Mouse (Mus musculus): Measurements from ENCODE around the gene Pcbp3. TPM values are rescaled to one million over a fixed set of nuclear protein-coding genes. Genes with fewer than 3 reads are reported as not detected.

Pcbp3 gene
- polyA plus RNA-seq, 1 experiment from 2014 or later = 30.6 TPM

- Histone ChIP-seq H3K4me3 (ENCODE audit: low read depth, low read length) (no peak overlapping the region), H3K27ac (ENCODE audit: low read depth, low read length) (no peak overlapping the region), H3K9me3 (ENCODE audit: control insufficient read depth, low read length) (no peaks in the 10 kb centered on the region), H3K27me3 (ENCODE audit: control insufficient read depth, insufficient read depth, low read length) (no peaks in the 10 kb centered on the region), H3K4me2 (replicated peaks; ENCODE audit: low read depth, low read length) (no peak overlapping the region), H3K9ac (ENCODE audit: low read depth, low read length) (no peak overlapping the region), H3K36me3 (ENCODE audit: control insufficient read depth, insufficient read depth, low read length) (no peaks in the 10 kb centered on the region), H3K4me1 (replicated peaks; ENCODE audit: control insufficient read depth, insufficient read depth, low read length) (peaks cover 2% of the 10 kb centered on the region; the same call in 1 of the 2 replicates)
- 85% methylated on average over 8 of the region's 8 CpGs for WGBS
- ATAC-seq (ENCODE audit: low FRiP score) = no peak
- no peak for DNase-seq (ENCODE audit: low spot score)
Observed at GRCm38 (mm10) chr10:76814811-76815210, 146.9 kb downstream of the Pcbp3 start.

- WGBS = 41% methylated on average over 7 of the region's 7 CpGs
- H3K27me3 ChIP-seq (ENCODE audit: control insufficient read depth, insufficient read depth, low read length) = no peaks in the 10 kb centered on the region
- H3K4me2 ChIP-seq (replicated peaks; ENCODE audit: low read depth, low read length) = no peak overlapping the region
- H3K36me3 ChIP-seq (ENCODE audit: control insufficient read depth, insufficient read depth, low read length) = no peaks in the 10 kb centered on the region
- no peaks in the 10 kb centered on the region for H3K9me3 ChIP-seq (ENCODE audit: control insufficient read depth, low read length)
- H3K9ac ChIP-seq (ENCODE audit: low read depth, low read length) = no peak overlapping the region
- no peaks in the 10 kb centered on the region for H3K4me1 ChIP-seq (replicated peaks; ENCODE audit: control insufficient read depth, insufficient read depth, low read length)
- peak; percentile 53 for DNase-seq (ENCODE audit: low spot score)
- no peak overlapping the region for H3K4me3 ChIP-seq (ENCODE audit: low read depth, low read length)
- peak overlapping the region; percentile 63 for H3K27ac ChIP-seq (ENCODE audit: low read depth, low read length)
- peak; percentile 92 for ATAC-seq (ENCODE audit: low FRiP score)
Observed at GRCm38 (mm10) chr10:76809916-76810660, 151.6 kb downstream of the Pcbp3 start.

GRCm38 (mm10) chr10:76809439-76809838, 152.2 kb downstream of the Pcbp3 start:
- Histone ChIP-seq H3K4me3 (ENCODE audit: low read depth, low read length) (no peak overlapping the region), H3K27ac (ENCODE audit: low read depth, low read length) (peak overlapping the region; percentile 63), H3K9me3 (ENCODE audit: control insufficient read depth, low read length) (no peaks in the 10 kb centered on the region), H3K4me1 (replicated peaks; ENCODE audit: control insufficient read depth, insufficient read depth, low read length) (no peaks in the 10 kb centered on the region), H3K27me3 (ENCODE audit: control insufficient read depth, insufficient read depth, low read length) (no peaks in the 10 kb centered on the region), H3K36me3 (ENCODE audit: control insufficient read depth, insufficient read depth, low read length) (no peaks in the 10 kb centered on the region), H3K4me2 (replicated peaks; ENCODE audit: low read depth, low read length) (no peak overlapping the region), H3K9ac (ENCODE audit: low read depth, low read length) (no peak overlapping the region)
- peak; percentile 63; the same call in 1 of the 2 replicates for ATAC-seq (ENCODE audit: low FRiP score)
- 80% methylated on average over 11 of the region's 11 CpGs for whole genome bisulfite sequencing
- DNase-seq (ENCODE audit: low spot score) = no peak

GRCm38 (mm10) chr10:76808446-76809400, 153.0 kb downstream of the Pcbp3 start:
- 81% methylated on average over 10 of the region's 10 CpGs for WGBS
- no peaks in the 10 kb centered on the region for H3K27me3 ChIP-seq (ENCODE audit: control insufficient read depth, insufficient read depth, low read length)
- H3K4me3 ChIP-seq (ENCODE audit: low read depth, low read length) = no peak overlapping the region
- no peaks in the 10 kb centered on the region for H3K9me3 ChIP-seq (ENCODE audit: control insufficient read depth, low read length)
- H3K36me3 ChIP-seq (ENCODE audit: control insufficient read depth, insufficient read depth, low read length) = no peaks in the 10 kb centered on the region
- H3K4me2 ChIP-seq (replicated peaks; ENCODE audit: low read depth, low read length) = no peak overlapping the region
- peak overlapping the region; percentile 63; the same call in 1 of the 2 replicates for H3K27ac ChIP-seq (ENCODE audit: low read depth, low read length)
- no peak overlapping the region for H3K9ac ChIP-seq (ENCODE audit: low read depth, low read length)
- ATAC-seq (ENCODE audit: low FRiP score) (no peak), DNase-seq (ENCODE audit: low spot score) (no peak)
- no peaks in the 10 kb centered on the region for H3K4me1 ChIP-seq (replicated peaks; ENCODE audit: control insufficient read depth, insufficient read depth, low read length)

GRCm38 (mm10) chr10:76802500-76802885, 159.2 kb downstream of the Pcbp3 start:
- WGBS = 92% methylated on average over 4 of the region's 4 CpGs
- ATAC-seq (ENCODE audit: low FRiP score) = no peak

GRCm38 (mm10) chr10:76801841-76802499, 159.7 kb downstream of the Pcbp3 start:
- ATAC-seq (ENCODE audit: low FRiP score) (no peak), DNase-seq (ENCODE audit: low spot score) (no peak)
- no peaks in the 10 kb centered on the region for H3K36me3 ChIP-seq (ENCODE audit: control insufficient read depth, insufficient read depth, low read length)
- H3K9ac ChIP-seq (ENCODE audit: low read depth, low read length) = no peak overlapping the region
- no peak overlapping the region for H3K27ac ChIP-seq (ENCODE audit: low read depth, low read length)
- H3K4me2 ChIP-seq (replicated peaks; ENCODE audit: low read depth, low read length) = no peak overlapping the region
- no peaks in the 10 kb centered on the region for H3K9me3 ChIP-seq (ENCODE audit: control insufficient read depth, low read length)
- H3K4me3 ChIP-seq (ENCODE audit: low read depth, low read length) = no peak overlapping the region
- H3K4me1 ChIP-seq (replicated peaks; ENCODE audit: control insufficient read depth, insufficient read depth, low read length) = no peaks in the 10 kb centered on the region
- WGBS = 70% methylated on average over 6 of the region's 6 CpGs
- no peaks in the 10 kb centered on the region for H3K27me3 ChIP-seq (ENCODE audit: control insufficient read depth, insufficient read depth, low read length)

More at GRCm38 (mm10) chr10:76802500-76802885, 159.2 kb downstream of the Pcbp3 start:
- no peak for DNase-seq (ENCODE audit: low spot score)
- no peaks in the 10 kb centered on the region for H3K27me3 ChIP-seq (ENCODE audit: control insufficient read depth, insufficient read depth, low read length)
- no peak overlapping the region for H3K4me3 ChIP-seq (ENCODE audit: low read depth, low read length)
- H3K9me3 ChIP-seq (ENCODE audit: control insufficient read depth, low read length) = no peaks in the 10 kb centered on the region
- no peak overlapping the region for H3K27ac ChIP-seq (ENCODE audit: low read depth, low read length)
- H3K36me3 ChIP-seq (ENCODE audit: control insufficient read depth, insufficient read depth, low read length) = no peaks in the 10 kb centered on the region
- no peak overlapping the region for H3K9ac ChIP-seq (ENCODE audit: low read depth, low read length)
- no peak overlapping the region for H3K4me2 ChIP-seq (replicated peaks; ENCODE audit: low read depth, low read length)
- no peaks in the 10 kb centered on the region for H3K4me1 ChIP-seq (replicated peaks; ENCODE audit: control insufficient read depth, insufficient read depth, low read length)

- no peaks in the 10 kb centered on the region for H3K9me3 ChIP-seq (ENCODE audit: control insufficient read depth, low read length)
- ATAC-seq (ENCODE audit: low FRiP score) (no peak), DNase-seq (ENCODE audit: low spot score) (no peak)
- H3K9ac ChIP-seq (ENCODE audit: low read depth, low read length) = no peak overlapping the region
- no peak overlapping the region for H3K4me3 ChIP-seq (ENCODE audit: low read depth, low read length)
- H3K4me1 ChIP-seq (replicated peaks; ENCODE audit: control insufficient read depth, insufficient read depth, low read length) = no peaks in the 10 kb centered on the region
- 88% methylated on average over 5 of the region's 5 CpGs for WGBS
- H3K27me3 ChIP-seq (ENCODE audit: control insufficient read depth, insufficient read depth, low read length) = no peaks in the 10 kb centered on the region
- H3K4me2 ChIP-seq (replicated peaks; ENCODE audit: low read depth, low read length) = no peak overlapping the region
- H3K27ac ChIP-seq (ENCODE audit: low read depth, low read length) = no peak overlapping the region
- H3K36me3 ChIP-seq (ENCODE audit: control insufficient read depth, insufficient read depth, low read length) = no peaks in the 10 kb centered on the region
Observed at GRCm38 (mm10) chr10:76801237-76801641, 160.4 kb downstream of the Pcbp3 start.

- Histone ChIP-seq H3K27ac (ENCODE audit: low read depth, low read length) (no peak overlapping the region), H3K36me3 (ENCODE audit: control insufficient read depth, insufficient read depth, low read length) (no peaks in the 10 kb centered on the region), H3K9ac (ENCODE audit: low read depth, low read length) (no peak overlapping the region), H3K4me2 (replicated peaks; ENCODE audit: low read depth, low read length) (no peak overlapping the region), H3K9me3 (ENCODE audit: control insufficient read depth, low read length) (no peaks in the 10 kb centered on the region), H3K4me1 (replicated peaks; ENCODE audit: control insufficient read depth, insufficient read depth, low read length) (no peaks in the 10 kb centered on the region), H3K4me3 (ENCODE audit: low read depth, low read length) (no peak overlapping the region), H3K27me3 (ENCODE audit: control insufficient read depth, insufficient read depth, low read length) (no peaks in the 10 kb centered on the region)
- DNase-seq (ENCODE audit: low spot score) = no peak
- WGBS = 87% methylated on average over 16 of the region's 17 CpGs
- ATAC-seq (ENCODE audit: low FRiP score) = no peak
Observed at GRCm38 (mm10) chr10:76798751-76799585, 162.7 kb downstream of the Pcbp3 start.
